Mouse (Mus musculus) kidney, postnatal 36 days (tissue): ENCODE measurements around the gene Mrpl39.

Source experiments
- DNase-seq, 2 experiments: peaks; one replicate each; pipeline ENCODE4 v3.0.0; 2021 to 2022; ENCODE audit warnings: mixed read lengths in 2 of 2

Gene Mrpl39

DNA sequence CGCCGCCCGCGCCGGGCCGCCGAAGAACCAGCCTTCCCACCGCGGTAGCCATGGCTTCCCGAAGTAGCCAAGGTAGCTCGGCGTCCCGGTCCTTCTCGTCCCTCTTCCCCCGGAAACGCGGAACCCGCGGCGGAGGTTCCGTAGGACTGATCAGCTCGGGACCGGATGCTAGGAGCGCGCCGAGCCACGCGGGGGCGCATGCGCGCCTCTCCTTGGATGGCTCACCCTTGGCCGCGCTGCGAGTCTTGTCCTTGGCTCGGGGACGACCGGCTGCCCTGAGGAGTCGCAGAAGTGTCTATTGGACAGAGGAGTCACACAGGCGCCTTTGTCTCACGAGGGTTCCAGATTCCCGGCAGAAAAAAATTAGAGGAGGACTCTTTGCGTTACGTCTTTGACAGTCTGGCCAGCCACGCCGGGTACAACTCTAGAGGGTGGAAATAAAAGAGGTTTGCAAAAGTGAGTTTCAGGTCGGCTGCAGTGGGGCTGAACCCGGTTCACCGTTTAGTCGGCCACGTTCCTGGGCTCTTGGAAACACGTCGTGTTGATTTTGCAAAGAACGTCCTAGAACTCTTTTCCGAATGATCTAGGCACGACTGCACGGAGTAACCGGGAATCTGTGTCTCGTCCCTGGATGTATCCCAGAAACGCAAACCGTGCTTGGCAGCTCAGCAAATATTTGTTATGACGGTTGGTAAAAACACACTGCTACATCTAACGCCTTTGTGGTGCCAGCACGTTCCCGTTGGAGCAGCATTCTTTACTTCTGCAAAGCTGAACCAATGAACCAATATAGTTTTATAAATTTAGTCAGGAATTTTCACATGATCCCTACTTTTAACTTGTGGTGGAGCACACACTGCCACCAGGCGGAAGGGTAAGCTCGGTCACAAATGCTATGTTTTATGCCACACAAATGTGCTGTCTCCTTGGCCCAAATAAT is at the start of gene Mrpl39:
Gene Mrpl39, minus strand, starts transcription at position 577 of the 940 bp plus-strand sequence.
- DNase-seq = peak; percentile 96 to 98

DNA sequence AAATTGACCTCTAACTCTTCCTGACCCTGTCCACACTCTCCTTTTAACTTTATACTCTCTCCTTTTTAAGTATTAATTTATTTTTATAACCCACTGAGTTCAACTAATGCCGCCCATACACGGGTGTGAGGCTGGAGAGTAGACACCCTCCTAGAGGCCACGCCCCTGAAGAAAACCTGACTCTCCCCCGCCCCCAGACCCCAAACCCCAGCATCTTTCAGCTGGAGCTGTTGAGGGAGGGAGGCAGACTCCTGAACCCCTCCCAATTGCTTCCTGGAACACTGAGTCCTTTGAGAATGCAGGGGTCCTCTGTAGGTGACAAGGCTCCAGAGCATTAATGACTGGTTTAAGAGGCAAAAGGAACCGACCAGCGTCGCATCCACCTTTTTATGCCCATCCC is 49.4 kb upstream of the Mrpl39 start:
- no peak for DNase-seq

DNA sequence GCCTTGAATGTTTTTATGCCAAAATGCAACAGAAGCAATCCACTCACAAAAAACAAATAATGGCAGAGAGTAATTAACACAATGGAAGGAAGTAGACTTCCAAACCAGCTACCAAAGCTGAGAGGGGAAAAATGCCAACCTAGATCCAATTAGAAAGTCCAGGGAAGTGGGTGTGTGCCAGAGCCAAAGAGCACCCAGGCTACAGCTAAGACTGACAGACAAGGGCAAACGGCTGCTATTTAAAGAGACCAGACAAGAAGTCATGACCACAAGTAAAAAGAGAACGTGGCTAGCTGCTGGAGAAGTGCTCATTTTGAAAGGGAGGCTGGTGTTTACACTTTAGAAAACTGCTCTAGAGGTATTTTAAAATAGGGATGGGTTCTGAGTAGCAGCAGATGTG is 47.7 kb upstream of the Mrpl39 start:
- DNase-seq = peak in 1 of 2 experiments; percentile 12

DNA sequence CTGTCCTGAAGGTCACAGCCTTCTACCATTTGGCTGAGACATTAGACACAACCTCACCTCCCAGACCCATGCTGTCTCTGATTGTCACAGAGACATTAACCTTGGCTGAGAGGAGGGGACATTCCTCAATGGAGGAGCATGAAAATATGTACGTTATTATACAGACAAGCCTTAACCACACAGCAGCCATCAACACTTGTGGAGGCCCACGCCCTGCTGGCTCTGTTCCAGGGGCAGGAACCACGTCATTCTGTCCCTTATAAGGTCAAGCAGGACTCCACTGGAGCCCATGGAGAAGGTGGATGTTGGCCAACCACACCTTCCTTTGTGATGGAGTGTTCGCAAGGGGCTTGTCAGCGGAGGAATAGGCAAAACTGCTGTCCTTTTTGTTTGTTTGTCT is 44.2 kb upstream of the Mrpl39 start:
- no peak for DNase-seq

DNA sequence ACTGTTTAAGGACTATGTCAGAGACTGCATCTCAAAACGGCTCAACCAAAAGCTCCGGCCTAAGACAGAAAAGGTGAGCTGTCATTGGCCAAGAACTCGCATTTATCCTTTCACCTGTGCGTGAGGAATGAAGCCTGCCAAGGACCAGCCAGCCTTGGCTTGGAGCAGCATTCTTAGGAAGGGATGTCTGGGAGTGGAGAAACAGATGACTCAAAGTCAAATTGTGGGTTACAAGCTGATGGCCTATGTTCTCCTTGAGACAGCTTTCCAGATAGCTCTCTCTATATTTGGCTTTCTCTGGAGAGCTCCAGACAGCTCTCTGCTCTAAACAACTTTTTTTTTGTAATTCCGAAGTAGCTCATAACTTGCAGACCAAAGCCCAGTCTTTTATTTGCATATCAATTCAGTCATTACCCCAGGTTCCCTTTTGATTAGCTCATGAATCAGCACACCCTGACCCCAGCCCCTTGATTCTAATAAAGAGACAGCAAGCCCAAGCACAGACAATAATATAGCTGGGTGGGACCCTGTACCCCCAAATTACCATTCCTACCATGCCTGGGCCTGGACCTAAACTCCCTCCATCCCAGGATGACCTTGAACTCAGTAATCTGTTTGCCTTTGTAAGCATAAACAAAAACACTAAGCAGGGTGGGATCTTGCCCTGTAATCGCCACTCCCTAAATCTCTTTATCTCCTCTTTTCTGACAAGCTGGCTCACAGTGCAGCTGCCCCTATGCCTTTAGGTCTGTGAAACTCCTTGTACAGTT is 43.5 kb upstream of the Mrpl39 start:
- DNase-seq = no peak

DNA sequence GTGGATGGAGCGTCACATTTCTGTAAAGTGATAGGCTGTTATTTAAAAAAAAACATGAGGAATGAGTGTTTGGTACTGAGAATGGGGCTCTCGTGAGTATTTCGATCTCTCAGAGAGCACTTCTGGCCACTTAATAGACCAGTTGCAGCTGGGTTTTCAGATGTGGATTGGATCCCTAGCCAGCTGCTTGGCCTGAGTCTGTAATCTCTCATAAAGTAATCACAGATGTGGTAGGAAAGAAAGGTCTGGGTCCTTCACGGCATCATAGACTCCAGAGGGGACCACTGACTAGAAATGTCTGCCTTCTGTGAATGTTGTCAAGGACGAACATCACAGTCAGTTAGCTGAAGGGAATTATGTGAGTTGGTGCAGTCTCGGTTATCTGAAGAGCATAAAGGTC is 42.9 kb upstream of the Mrpl39 start:
- DNase-seq = no peak

DNA sequence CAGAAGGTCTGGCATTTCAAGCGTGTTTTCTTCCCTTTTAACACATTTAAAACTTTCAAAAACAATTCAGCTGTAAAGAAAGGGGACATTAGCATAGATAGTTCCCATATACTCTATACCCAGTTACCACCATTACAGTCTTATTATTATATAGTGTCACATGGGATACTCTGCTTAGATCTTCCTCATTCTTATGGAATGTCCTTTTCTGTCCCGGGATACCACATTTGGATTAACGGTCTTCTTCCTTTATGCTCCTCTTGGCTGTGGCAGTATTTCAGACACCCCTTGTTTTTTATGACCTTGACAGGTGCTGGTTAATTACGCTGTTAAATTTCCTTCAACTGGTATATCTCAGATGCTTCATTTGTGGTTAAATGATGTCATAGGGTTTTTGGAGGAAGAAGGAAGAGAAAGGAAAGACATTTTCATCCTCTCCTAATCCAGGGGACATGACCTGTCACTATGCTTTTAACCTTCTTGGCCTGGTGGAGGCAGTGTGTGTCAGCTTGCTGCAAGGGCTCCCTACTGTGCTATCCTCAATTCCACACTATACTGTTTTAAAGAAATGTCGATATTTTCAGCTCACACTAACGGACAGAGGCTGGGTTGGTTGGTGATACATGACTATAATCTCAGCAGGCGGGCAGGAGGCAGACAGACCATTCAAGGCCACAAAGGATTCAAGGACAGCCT is 40.7 kb upstream of the Mrpl39 start:
- peak; percentile 9 to 12 for DNase-seq

DNA sequence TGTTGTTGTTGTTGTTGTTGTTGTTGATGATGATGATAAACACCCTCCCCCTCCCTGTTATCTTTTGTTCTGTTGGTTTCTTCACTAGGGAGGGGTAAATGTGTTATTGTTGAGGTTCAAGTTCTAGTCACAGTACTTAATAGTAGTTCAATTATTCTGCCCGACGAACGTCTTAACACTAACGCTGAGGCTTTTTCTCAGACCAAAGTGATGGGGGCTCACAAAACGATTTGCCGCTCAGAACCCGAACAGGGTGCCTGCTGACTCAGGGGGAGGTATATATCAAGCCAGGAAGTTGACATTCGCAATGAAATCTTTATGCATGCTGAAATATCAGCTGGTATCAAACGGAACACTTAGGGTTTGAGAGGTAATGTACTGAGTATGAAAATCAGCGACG is 39.8 kb upstream of the Mrpl39 start:
- no peak for DNase-seq

DNA sequence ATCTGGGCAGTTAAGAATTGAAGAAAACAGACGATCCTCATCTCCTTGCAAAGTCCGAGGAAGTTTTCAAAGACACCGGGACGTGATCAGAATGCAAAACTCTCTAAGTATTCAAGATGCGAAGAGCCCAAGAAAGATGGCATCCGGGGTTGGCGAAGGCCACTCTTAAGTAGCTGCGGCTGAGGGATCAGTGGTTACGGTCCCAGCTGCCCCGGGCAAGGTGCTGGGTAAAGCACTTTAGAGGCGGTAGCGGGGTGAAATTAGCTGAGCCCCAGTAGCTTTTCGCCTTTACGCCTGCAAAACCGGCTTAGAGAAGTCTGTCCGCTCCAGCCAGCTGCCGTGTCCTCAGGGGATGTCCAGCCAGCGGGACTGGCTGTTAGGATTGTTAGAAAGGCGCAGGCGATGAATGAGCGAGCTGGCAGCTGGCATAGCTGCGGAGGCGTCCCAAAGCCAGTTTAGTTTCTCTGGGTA is 39.3 kb upstream of the Mrpl39 start:
- DNase-seq = peak; percentile 12 to 40

DNA sequence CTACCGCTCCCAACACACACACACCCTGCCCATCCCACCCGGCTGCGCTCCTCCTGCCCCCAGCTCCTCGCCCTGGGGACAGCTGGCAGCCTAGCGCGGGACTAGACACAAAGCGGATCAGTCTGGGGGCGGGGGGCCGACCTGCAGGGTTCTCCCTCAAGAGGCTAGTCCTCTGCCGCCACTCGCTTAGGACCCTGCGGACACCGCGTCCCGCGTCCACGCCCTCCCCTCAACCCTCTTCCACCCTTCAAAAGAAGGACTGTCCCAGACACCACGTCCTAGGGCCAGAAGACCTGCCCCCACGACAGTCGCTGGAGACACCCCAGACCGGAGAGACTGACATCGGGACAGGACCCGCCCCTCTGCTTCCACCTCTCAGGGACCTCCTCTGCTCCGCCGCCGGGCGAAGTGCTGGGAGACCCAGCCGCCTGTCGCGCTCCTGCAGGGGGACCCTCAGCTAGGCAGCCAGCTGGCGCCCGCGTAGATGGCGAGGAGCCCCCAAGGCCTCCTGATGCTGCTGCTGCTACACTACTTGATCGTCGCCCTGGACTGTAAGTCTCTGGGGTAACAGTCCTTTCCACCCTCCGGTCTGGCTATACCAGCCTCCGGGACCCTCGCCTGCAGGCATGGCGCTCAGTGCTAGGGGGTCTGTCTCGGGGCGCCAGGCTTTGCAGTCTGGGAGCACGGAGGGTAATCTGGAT is 38.6 kb upstream of the Mrpl39 start, which contains the start of gene Jam2:
Gene Jam2, plus strand, starts transcription at position 121 of the 701 bp plus-strand sequence.
- peak; percentile 60 to 64 for DNase-seq

DNA sequence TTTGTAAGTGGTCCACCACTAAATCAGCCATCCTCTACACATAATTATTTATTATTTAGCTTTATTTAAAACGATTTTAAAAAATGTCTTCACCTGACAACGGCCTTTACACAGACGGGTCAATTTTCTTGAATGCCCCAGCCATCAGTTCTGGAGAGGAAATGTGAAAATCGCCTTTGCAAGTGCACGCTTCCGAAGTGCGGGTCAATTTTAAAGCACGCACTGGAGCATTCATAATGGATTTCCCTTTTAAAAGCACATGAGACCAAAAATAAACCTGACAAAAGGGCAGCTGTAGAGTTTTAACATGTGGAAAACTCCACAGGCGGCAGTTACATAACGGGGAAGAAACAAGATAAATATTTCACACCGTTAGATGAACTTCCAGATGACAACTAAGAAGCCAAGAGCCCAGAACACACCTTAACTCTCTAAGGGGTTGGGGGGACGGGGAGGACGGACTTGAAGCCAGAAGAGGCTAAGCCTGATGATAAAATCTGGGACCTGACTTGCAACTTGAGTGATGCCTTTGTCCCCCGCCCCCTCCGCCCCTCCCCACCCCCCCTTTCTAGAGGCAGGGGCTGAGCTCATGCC is 37.8 kb upstream of the Mrpl39 start:
- DNase-seq = peak; percentile 3 to 5

DNA sequence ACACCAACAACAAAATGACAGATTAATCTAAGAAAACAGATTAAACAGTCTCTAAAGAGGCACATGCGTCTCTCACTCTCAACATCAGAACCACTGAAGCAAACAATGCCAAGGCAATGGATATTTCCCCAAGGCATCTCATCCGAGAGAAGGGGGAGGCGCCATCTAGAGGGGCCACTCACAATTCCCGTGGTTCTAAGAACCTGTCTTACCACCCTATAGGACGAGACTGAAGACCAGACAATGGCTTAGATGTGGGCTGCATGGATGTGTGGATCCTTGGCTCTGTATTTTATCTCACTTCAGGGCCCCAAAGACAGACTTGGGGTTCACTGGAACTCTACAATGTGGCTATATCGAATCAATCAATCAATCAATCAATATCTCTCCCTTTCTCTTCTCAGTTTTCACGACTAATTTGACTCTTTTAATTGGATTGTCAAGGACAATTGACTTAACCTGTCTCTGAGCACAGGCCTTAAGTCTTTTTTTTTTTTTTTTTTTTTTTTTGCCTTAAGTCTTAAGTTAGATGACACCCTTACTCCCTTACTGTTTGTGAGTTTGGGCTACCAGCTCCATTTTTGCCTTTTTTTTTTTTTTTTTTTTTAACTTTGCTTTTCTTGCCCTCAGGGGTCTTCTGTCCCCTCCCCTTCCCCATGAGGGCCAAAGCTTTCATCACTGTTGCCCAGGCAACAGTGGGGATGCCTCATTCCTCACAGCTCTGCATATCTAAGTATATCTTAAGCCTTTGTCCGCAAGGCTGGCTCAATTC is 37.1 kb upstream of the Mrpl39 start:
- DNase-seq = peak in 1 of 2 experiments; percentile 12

DNA sequence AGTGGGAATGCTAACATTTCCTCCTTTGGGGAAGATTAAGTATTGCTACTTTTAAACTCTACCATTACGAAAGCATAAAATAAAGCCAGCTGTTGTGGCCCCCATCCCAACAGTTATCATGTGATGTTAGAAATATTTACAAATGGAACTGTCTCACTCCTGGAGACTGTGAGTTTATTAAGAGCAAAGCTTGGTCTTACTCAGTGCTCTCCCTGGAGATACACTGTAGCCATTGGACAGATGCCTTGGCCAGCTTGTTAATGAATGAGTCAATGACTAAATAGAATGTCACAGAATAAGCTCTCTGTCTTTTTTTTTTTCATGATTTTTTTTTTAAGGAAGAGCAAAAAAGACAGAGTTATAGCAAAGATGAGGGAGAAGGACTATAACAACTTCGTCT is 35.9 kb upstream of the Mrpl39 start:
- no peak for DNase-seq

DNA sequence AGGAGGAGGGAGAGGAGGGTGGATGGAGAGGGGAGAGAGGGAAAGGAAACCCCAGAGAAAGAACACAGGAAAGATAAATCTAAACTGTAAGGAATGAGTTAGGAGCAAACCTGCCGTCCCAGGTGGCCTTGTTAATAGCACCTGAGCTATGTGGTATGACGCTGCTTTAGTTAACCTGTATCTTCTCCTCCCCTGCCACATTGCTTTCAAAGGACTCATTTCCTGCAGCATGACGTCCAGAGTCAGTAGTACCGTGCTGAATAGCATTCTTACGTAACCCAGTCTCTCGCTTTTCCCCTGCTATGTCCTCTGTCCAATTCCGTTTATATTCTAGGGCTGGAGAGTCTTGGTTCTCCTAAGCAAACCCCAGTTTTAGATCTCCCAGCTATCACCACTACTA is 35.3 kb upstream of the Mrpl39 start:
- no peak for DNase-seq

DNA sequence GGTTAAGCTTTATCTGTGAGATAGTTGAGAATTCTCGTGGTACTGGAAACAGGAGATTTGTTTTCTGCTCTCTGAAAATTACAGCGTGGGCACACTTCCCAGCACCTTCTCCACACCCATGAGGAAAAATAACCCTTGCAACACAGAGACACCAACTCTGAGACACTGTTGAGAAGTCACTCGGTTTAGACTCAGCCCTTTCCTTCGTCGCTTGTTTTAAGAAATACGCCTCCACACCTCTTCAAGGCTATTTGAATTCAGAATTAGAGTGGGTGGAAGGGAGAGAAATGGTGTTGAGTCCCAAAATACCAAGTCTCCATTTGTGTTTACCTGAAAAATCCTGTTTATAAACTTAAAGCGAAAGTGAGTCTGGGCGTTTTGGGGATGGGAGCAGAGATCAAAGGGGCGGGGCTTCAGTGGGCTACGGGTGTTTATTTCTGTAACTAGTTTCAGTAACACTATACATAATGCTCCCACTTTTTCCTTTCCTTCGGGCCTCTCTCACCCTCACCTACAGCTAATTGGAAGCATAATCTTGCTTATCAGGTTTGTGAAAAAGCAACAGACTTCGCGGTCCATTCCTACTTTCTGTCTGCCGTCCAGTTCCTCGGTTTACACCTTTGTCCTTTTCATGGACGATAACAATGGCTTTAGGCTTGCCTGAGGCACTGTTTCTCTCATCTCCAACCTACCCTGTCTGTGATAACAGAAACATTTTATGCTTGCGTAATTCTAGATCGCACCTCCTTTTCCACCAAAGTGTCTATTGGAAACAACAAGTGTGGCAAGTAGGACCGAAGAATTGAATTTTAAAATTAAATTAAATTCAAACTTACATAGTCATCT is 34.3 kb upstream of the Mrpl39 start:
- no peak for DNase-seq

DNA sequence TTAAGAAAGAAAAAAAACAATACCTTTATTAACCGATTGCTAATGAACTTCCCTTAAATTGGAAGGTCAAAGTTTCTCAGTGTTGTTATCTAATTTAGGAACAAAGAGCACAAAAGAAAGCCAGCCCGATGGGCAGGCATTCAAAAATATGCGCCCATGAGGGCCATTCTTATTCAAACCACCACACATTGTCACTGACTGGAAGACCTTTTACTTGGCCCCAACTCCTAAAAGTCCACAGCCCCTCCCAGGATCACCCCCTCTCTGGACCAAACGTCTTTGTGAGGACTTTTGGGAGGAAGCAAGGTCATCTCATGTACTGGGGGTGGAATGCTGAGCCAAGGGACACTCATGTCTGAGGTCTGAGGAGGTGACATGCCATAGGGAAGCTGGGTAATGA is 33.6 kb upstream of the Mrpl39 start:
- no peak for DNase-seq

DNA sequence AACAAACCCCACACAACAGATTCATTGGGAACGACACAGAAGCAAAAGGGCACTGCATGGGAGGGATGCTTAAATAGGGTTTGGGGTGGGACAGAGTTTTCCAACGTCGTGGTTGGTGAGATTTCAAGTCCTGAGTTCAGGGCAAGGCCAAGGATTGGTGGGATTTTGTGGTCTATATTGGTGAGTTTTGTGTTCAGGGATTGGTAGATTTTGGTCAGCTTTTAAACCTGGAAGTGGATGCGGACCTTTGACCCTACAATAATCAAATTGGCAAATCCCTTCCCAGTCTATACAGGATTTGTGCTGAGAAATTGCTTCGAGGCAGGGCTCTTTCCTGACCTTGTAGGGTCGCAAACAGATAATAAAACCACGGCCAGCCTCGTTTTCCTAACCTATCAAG is 32.4 kb upstream of the Mrpl39 start:
- no peak for DNase-seq

DNA sequence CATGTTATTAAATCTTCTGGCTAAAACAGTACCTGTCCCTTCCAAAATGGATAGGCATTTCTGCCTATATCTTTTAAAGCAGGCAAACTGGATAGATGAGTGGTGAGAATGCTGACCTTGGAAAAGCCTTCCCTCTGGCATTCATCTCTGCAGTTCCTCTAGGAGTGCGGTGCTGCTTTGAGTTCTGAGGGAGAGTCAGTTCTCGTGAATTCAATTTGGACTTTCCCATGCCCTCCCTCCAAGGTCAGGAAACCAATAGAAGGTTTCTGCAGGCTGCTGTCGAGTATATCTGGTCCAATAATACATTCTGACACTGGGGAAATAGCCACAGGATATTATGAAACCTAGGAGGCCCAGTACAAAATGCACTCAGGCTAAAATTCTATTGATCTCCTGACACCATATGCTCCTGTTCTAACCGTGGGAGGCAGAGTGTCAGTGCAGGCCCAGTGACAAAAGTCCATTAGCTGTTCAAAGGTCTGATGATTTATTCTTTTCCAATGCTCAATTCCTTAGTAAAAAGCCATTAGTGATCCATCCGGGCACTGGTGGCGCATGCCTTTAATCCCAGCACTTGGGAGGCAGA is 10.3 kb upstream of the Mrpl39 start:
- no peak for DNase-seq

DNA sequence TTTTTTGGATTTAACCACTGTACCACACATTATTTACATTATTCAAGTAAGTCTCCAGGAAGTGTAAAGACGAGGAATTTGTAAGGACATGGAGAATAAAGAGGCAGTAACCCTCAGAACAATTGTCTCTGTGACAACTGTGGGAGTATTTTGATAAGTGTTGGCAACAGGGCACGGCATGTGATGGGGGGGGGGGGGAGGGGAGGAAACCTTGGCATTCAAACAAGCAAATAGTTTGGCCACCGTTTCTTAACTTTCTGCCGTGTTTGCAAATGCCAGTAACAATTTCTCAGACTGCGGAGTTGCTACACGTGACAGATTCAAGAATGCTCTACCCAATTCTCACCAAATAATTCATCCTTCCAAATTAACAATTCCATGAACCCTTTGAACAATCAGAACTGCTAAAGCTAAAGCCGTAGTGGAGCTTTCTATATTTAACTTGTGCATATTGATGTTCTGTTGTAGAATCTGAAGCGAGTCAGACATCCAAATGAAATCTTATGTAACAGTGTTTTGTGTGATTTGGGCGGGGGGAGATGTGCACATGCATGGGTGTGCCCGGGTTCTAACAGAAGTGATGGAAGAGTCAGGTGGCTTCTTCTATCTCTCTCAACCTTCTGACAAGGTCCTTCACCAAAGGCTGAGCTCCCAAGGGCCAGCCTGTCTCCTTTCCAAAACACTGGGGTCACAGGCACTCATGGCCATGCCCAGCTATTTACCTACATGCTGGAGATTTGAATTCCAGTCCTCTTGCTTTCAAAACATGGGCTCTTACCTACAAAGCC is 9.4 kb upstream of the Mrpl39 start:
- no peak for DNase-seq
